Mouse (Mus musculus): Measurements from ENCODE around the gene Farp2.

DNA sequence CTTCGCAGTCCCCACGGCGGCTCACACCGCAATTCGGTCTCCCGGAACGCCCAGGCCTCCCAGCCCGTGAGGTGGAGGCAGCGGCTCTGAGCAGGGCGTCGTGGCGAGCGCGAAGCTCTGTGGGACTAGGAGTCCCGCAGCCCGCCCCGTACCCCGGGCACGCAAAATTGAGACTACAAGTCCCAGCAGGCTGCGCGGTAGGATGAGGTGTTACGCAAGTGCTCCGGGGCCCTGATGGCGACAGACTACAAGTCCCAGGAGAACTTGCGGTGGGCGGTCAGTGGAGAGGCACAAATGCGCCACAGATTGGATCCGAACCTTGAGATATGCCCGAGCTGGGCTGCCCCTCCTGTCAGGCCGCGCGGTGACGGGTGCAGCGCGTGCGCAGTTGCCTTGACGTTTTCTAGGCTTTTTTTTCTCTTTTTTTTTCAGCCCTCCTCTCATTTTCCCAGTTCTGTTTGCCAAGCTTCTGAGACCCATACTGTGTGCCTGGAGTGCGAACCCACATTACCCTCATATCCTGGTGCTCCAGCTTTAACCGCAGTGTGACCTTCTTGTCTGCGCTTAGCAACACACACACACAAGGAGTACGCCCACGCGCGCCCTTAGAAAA is 123.8 kb downstream of the Farp2 start:
- TF ChIP-seq CTCF (conservative IDR thresholded peaks at IDR 0.05; ENCODE audit: insufficient read depth, insufficient read length, low read depth, low read length) (no peak), POLR2A (IDR thresholded peaks at IDR 0.05; ENCODE audit: low read depth, low read length) (peak; percentile 59)

All from kidney, adult 2 months (tissue).